Mouse (Mus musculus) stomach, embryonic 16.5 days (tissue): ENCODE measurements at regions not wholly inside any gene's neighbourhood (a gene's known extent, or its start where the extent isn't known, plus 50 kb on each side); places are given as distances from the start of the nearest gene placed in this dataset.

Experiments used
- ATAC-seq: fragments of 200-750 bp; cut with Nextera tagmentation; 2 replicates; pipeline ENCODE4 v1.8.0; 2017; ENCODE audit warnings: moderate number of reproducible peaks, moderate TSS enrichment; ENCODE audit not compliant: insufficient read depth, low FRiP score
- H3K27ac ChIP-seq: fragments of 300-500 bp; sonication (generic); 2 replicates; pipeline ENCODE4 v1.5.1; 2014; ENCODE audit warnings: low read length
- H3K27me3 ChIP-seq: fragments of 300-500 bp; sonication (generic); 2 replicates; pipeline ENCODE4 v1.6.1; 2014; ENCODE audit warnings: low read length, control low read depth, mixed read lengths; ENCODE audit not compliant: control insufficient read depth, insufficient read depth
- H3K36me3 ChIP-seq: fragments of 300-500 bp; sonication (generic); 2 replicates; pipeline ENCODE4 v1.6.1; 2014; ENCODE audit warnings: low read length; ENCODE audit not compliant: control insufficient read depth, insufficient read depth
- H3K4me1 ChIP-seq: fragments of 300-500 bp; sonication (generic); 2 replicates; pipeline ENCODE4 v1.6.1; 2014; ENCODE audit warnings: low read length, control low read depth, mixed read lengths; ENCODE audit not compliant: control insufficient read depth, insufficient read depth
- H3K4me2 ChIP-seq: fragments of 300-500 bp; sonication (generic); 2 replicates; pipeline ENCODE4 v1.6.1; 2014; ENCODE audit warnings: low read depth, low read length, mixed read lengths
- H3K4me3 ChIP-seq: fragments of 300-500 bp; sonication (generic); replicated peaks from 2 replicates; pipeline ENCODE4 v1.5.1; 2014; ENCODE audit warnings: mild to moderate bottlenecking, low read length
- H3K9ac ChIP-seq: fragments of 300-500 bp; sonication (generic); 2 replicates; pipeline ENCODE4 v1.6.1; 2014; ENCODE audit warnings: low read length
- H3K9me3 ChIP-seq: fragments of 300-500 bp; sonication (generic); replicated peaks from 2 replicates; pipeline ENCODE4 v1.6.1; 2016; ENCODE audit warnings: low read length, control low read depth; ENCODE audit not compliant: control insufficient read depth
- WGBS: fragments of 180-500 bp; shearing (Covaris S2); extraction: QIAGEN DNeasy Blood & Tissue Kit; methylation state at CpG from one replicate; pipeline ENCODE4 v1.1.7; 2014; 5-methylcytosine and 5-hydroxymethylcytosine counted together

DNA sequence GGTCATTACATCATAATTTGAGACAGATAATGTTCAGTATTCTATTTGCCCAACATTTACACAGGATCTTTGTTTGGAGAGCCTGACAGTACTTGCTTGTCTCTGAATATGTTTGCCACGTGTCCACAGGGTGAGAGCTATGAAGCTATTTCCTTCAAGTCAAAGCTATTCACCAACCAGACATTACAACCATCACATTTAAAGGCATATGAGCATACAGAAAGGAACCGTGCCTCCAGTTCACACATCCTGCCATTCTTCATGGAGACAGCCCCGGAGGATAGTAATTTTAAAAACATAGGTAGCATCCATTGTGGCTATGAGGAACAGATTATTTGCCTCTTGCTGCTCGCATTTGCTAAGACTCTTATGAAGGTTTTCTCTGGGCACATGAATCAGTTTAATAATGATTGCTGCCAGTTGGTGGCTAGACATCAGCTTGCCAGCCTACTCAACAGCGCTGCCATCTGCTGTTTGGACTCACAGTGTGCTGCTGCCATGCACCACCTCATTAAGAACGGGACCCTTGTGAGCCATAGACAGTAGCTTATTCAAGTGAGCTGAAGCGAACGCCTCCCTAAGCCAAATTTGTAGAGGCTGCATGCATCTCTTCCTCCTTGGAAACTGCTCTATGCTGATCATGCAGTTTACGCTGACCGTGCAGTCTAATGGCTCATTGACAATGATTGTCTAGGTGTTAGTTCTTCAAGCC lies 126.5 kb upstream of the Ccdc54 start:
- Histone ChIP-seq H3K4me1 (no peaks in the 10 kb centered on the region), H3K9ac (no peak overlapping the region), H3K27ac (no peak overlapping the region), H3K9me3 (no peaks in the 10 kb centered on the region), H3K4me2 (no peak overlapping the region), H3K27me3 (no peaks in the 10 kb centered on the region), H3K4me3 (no peak overlapping the region), H3K36me3 (no peaks in the 10 kb centered on the region)
- 74% methylated on average over 10 of the region's 10 CpGs for WGBS
- no peak for ATAC-seq

GRCm38 (mm10) chr16:50709727-50710126 lies 118.8 kb upstream of the Ccdc54 start:
- H3K9me3 ChIP-seq, result no peaks in the 10 kb centered on the region
- H3K4me1 ChIP-seq, result no peaks in the 10 kb centered on the region
- no peak overlapping the region for H3K9ac ChIP-seq
- H3K27ac ChIP-seq, result no peak overlapping the region
- no peaks in the 10 kb centered on the region for H3K27me3 ChIP-seq
- H3K4me2 ChIP-seq, result no peak overlapping the region
- 53% methylated on average over 6 of the region's 6 CpGs for WGBS
- H3K36me3 ChIP-seq, result no peaks in the 10 kb centered on the region
- no peak for ATAC-seq
- no peak overlapping the region for H3K4me3 ChIP-seq

DNA sequence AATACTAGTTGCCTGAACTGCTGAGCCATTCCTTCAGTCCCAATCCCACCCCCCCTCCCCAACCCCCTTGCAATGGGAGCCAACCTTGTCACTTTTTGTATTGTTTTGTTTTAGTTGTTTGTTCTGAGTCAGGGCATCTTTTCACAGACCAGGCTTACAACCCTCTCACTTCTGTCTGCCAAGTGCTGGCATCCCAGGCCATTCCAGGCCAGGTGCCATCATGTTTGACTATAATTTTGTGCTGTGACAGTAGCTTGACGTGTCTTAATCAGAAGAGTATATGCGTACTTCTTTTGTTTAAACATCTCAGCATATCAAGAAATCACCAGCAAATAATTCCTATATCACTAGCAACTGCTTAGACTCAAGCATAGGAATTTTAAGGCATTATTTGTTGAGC lies 117.0 kb upstream of the Ccdc54 start:
- Histone ChIP-seq H3K27me3 (no peaks in the 10 kb centered on the region), H3K27ac (no peak overlapping the region), H3K4me2 (no peak overlapping the region), H3K4me1 (no peaks in the 10 kb centered on the region), H3K36me3 (no peaks in the 10 kb centered on the region), H3K9me3 (no peaks in the 10 kb centered on the region), H3K9ac (no peak overlapping the region), H3K4me3 (no peak overlapping the region)
- 74% methylated on average over 2 of the region's 2 CpGs for WGBS
- no peak for ATAC-seq

DNA sequence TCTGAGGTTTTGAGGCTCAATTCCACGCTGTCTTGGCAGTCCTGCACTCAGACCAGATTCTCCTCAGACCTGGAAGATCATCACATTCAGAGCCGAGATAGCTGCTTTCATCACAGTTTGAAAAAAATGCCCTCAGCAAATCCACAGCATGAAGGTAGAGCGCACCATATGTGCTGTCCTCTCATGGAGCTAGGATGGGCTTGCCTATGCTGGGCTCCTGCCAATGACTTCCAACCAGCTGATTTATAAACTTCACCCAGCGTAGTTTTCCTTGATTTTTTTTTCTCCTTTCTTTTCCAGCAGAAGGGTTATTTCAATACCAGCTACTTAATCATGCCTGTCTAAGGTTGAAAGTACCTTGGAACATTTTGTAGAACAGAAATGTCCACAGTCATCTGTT lies 115.0 kb upstream of the Ccdc54 start:
- H3K4me3 ChIP-seq, result no peak overlapping the region
- H3K36me3 ChIP-seq, result no peaks in the 10 kb centered on the region
- no peak overlapping the region for H3K27ac ChIP-seq
- no peaks in the 10 kb centered on the region for H3K27me3 ChIP-seq
- no peak overlapping the region for H3K9ac ChIP-seq
- H3K9me3 ChIP-seq, result no peaks in the 10 kb centered on the region
- no peaks in the 10 kb centered on the region for H3K4me1 ChIP-seq
- H3K4me2 ChIP-seq, result no peak overlapping the region
- no peak for ATAC-seq
- WGBS, result 58% methylated on average over 4 of the region's 4 CpGs

DNA sequence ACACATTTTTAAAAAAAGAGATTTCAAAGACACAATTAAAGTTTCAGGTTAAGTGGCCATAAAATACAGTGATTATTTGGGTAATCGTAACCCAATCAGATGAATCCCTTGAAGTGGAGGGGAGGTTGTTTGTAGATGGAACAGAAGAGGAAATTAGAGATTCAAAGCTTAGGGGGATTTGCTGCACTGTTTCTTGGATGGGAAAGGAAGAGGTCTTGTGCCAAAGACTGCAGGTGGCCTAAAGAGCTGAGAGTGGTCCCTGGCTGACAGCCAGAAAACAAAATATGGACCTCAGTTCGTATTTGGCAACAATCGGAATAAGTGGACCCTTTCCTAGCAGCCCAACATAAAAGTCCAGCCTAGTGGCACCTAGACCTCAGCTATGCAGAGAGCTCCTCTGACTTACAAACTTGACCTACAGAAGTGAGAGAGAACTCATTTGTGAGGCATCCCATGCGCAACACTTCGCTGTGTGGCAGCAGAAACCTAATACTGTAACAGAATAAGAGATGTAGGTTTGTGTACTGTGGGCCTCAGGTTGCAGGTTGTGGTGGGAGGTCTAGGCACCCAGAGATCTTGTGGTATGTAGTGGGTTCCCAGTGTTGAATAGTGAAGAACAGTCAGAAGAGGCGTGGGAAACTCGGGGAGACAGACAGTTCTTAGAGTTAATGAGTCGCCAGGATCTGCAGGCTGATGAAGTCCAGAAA lies 110.0 kb upstream of the Ccdc54 start:
- no peak for ATAC-seq
- Histone ChIP-seq H3K27me3 (no peaks in the 10 kb centered on the region), H3K4me1 (no peaks in the 10 kb centered on the region), H3K9me3 (no peaks in the 10 kb centered on the region), H3K27ac (no peak overlapping the region), H3K4me2 (no peak overlapping the region), H3K4me3 (no peak overlapping the region), H3K36me3 (no peaks in the 10 kb centered on the region), H3K9ac (no peak overlapping the region)
- WGBS, result 60% methylated on average over 8 of the region's 8 CpGs

DNA sequence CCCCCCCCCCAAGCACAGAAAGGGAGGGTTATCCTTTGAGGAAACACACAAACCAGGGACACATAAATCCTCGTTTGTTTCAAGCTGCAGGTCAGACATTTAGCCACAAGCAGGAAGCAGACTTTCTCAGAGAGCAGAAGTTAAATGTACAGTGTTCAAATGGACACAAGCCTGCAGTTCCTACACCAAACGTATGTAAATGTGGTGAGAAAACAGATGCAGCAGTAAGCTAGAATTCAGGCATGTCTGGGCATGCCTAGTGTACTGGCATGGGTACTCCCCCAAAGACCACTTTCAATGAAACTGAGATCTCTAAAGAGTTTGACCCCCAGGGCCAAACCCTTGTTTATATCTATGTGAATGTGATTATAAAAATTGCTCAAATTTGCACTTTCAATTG lies 109.2 kb upstream of the Ccdc54 start:
- ATAC-seq, result no peak
- H3K9me3 ChIP-seq, result no peaks in the 10 kb centered on the region
- WGBS, result 36% methylated on average over 2 of the region's 2 CpGs
- no peaks in the 10 kb centered on the region for H3K27me3 ChIP-seq
- no peak overlapping the region for H3K27ac ChIP-seq
- H3K4me2 ChIP-seq, result no peak overlapping the region
- no peak overlapping the region for H3K9ac ChIP-seq
- no peaks in the 10 kb centered on the region for H3K36me3 ChIP-seq
- no peak overlapping the region for H3K4me3 ChIP-seq
- no peaks in the 10 kb centered on the region for H3K4me1 ChIP-seq

- H3K4me2 ChIP-seq, result no peak overlapping the region
- no peak overlapping the region for H3K4me3 ChIP-seq
- WGBS, result 83% methylated on average over 2 of the region's 2 CpGs
- no peak for ATAC-seq
- no peaks in the 10 kb centered on the region for H3K27me3 ChIP-seq
- H3K27ac ChIP-seq, result no peak overlapping the region
- no peaks in the 10 kb centered on the region for H3K36me3 ChIP-seq
- no peak overlapping the region for H3K9ac ChIP-seq
- no peaks in the 10 kb centered on the region for H3K9me3 ChIP-seq
- H3K4me1 ChIP-seq, result no peaks in the 10 kb centered on the region
Observed at GRCm38 (mm10) chr16:50697722-50698121, 106.8 kb upstream of the Ccdc54 start.

DNA sequence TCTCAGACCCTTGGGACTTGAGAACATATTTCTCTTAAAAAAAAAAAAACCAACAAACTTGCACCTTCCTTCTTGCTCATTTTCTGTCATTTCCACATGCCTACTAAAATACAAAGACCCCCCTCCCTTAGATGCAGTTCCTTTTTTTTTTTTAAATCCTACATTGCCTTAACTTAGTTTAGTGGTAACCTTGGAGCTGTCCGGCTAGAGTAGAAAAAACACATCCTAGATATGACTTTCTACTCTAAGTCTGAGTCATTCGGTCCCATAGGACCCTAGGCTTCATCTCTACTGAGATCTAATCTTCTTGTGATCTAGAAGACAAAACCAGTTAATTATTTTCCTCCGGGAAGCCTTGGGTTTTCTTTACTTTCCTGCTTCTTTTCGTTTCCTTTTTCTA lies 105.1 kb upstream of the Ccdc54 start:
- H3K9ac ChIP-seq, result no peak overlapping the region
- H3K4me1 ChIP-seq, result no peaks in the 10 kb centered on the region
- 79% methylated on average over 4 of the region's 4 CpGs for WGBS
- no peaks in the 10 kb centered on the region for H3K27me3 ChIP-seq
- no peak overlapping the region for H3K4me3 ChIP-seq
- H3K4me2 ChIP-seq, result no peak overlapping the region
- H3K27ac ChIP-seq, result no peak overlapping the region
- H3K9me3 ChIP-seq, result no peaks in the 10 kb centered on the region
- no peak for ATAC-seq
- no peaks in the 10 kb centered on the region for H3K36me3 ChIP-seq

GRCm38 (mm10) chr16:50694045-50694444 lies 103.1 kb upstream of the Ccdc54 start:
- 74% methylated on average over 2 of the region's 2 CpGs for WGBS
- Histone ChIP-seq H3K9me3 (no peaks in the 10 kb centered on the region), H3K36me3 (no peaks in the 10 kb centered on the region), H3K4me1 (no peaks in the 10 kb centered on the region), H3K4me2 (no peak overlapping the region), H3K4me3 (no peak overlapping the region), H3K9ac (no peak overlapping the region), H3K27ac (no peak overlapping the region), H3K27me3 (no peaks in the 10 kb centered on the region)
- ATAC-seq, result no peak
